Mouse (Mus musculus) lung, postnatal 0 days (tissue): ENCODE results near the gene Tbx5. TPM values are rescaled to one million over a fixed set of nuclear protein-coding genes. Genes with fewer than 3 reads are reported as not detected.

Experiments used
- ATAC-seq: fragments of 200-750 bp; cut with Nextera tagmentation; 2 replicates; pipeline ENCODE4 v1.8.0; 2017; ENCODE audit warnings: moderate library complexity
- DNase-seq: peaks from one replicate; pipeline ENCODE4 v3.0.0-alpha.2; 2016; ENCODE audit warnings: low spot score
- H3K27ac ChIP-seq: fragments of 300-500 bp; sonication (generic); 2 replicates; pipeline ENCODE4 v1.5.1; 2014; ENCODE audit warnings: antibody characterized with exemption, mild to moderate bottlenecking, low read length, mixed read lengths
- H3K27me3 ChIP-seq: fragments of 300-500 bp; sonication (generic); replicated peaks from 2 replicates; pipeline ENCODE4 v1.6.1; 2014; ENCODE audit warnings: low read length, mixed read lengths; ENCODE audit not compliant: insufficient read depth
- H3K36me3 ChIP-seq: fragments of 300-500 bp; sonication (generic); 2 replicates; pipeline ENCODE4 v1.6.1; 2014; ENCODE audit warnings: low read length, mixed read lengths; ENCODE audit not compliant: insufficient read depth
- H3K4me1 ChIP-seq: fragments of 300-500 bp; sonication (generic); 2 replicates; pipeline ENCODE4 v1.6.1; 2014; ENCODE audit warnings: antibody characterized with exemption, low read depth, low read length, mixed read lengths; ENCODE audit not compliant: insufficient read depth
- H3K4me2 ChIP-seq: fragments of 300-500 bp; sonication (generic); replicated peaks from 2 replicates; pipeline ENCODE4 v1.6.1; 2014; ENCODE audit warnings: low read depth, mild to moderate bottlenecking, low read length, moderate library complexity, mixed read lengths
- H3K4me3 ChIP-seq: fragments of 300-500 bp; sonication (generic); 2 replicates; pipeline ENCODE4 v1.5.1; 2014; ENCODE audit warnings: low read depth, low read length
- H3K9ac ChIP-seq: fragments of 300-500 bp; sonication (generic); replicated peaks from 2 replicates; pipeline ENCODE4 v1.6.1; 2014; ENCODE audit warnings: low read depth, mild to moderate bottlenecking
- H3K9me3 ChIP-seq: fragments of 300-500 bp; sonication (generic); 2 replicates; pipeline ENCODE4 v1.6.1; 2016; ENCODE audit warnings: low read length, mixed read lengths
- CTCF ChIP-seq: IDR thresholded peaks from 2 replicates; pipeline ENCODE4 v1.5.1; 2016; ENCODE audit warnings: antibody characterized with exemption, mild to moderate bottlenecking
- EP300 ChIP-seq: IDR thresholded peaks from 2 replicates; pipeline ENCODE4 v1.6.1; 2016; ENCODE audit warnings: antibody characterized with exemption, mild to moderate bottlenecking, control low read depth
- WGBS: fragments of 180-500 bp; shearing (Covaris S2); extraction: QIAGEN DNeasy Blood & Tissue Kit; methylation state at CpG from one replicate; pipeline ENCODE4 v1.1.7; 2014; 5-methylcytosine and 5-hydroxymethylcytosine counted together
- polyA plus RNA-seq: library from polyadenylated mRNA; unstranded; fragments of >200 nt; fragmentation: Nextera tagmentation; extraction: Ambion mirVana; gene quantifications from 2 replicates; pipeline ENCODE4 v1.2.1, GENCODE M21; 2015

Gene Tbx5
- polyA plus RNA-seq, 1 experiment from 2014 or later, result 25.3 TPM

DNA sequence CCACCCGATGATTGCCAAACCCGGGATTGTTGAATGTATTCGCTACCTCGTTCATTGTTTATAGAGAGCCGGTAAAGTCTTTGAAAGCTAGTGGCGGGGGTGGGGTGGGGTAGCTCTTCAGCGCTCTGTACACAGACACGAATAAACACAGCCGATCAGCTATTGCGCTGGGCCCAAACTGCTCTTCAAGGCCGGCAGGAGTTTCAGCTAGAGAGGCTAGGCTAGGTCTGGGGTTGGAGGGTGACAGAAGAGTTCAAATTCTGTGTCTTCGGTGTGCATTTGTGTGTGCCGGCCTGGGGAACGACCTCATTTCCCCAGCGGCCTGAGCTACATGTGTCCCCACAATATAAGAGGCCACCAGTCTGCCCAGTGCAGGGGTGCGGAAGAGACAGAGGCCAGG lies 6.7 kb downstream of the Tbx5 start:
- H3K4me3 ChIP-seq, result peak overlapping the region; percentile 58
- H3K27me3 ChIP-seq, result peaks cover 24% of the 10 kb centered on the region
- no peaks in the 10 kb centered on the region for H3K36me3 ChIP-seq
- no peaks in the 10 kb centered on the region for H3K9me3 ChIP-seq
- no peak for ATAC-seq
- no peak for DNase-seq
- H3K4me1 ChIP-seq, result no peaks in the 10 kb centered on the region
- H3K4me2 ChIP-seq, result peak overlapping the region; percentile 67
- WGBS, result 2% methylated on average over 16 of the region's 16 CpGs
- H3K27ac ChIP-seq, result peak overlapping the region; percentile 78
- no peak; the same call in 1 of the 2 replicates for TF ChIP-seq EP300
- no peak for TF ChIP-seq CTCF
- H3K9ac ChIP-seq, result peak overlapping the region; percentile 80

- WGBS, result under 1% methylated on average over 34 of the region's 34 CpGs
- DNase-seq (no peak), ATAC-seq (no peak)
- Histone ChIP-seq H3K4me2 (peak overlapping the region; percentile 67), H3K9me3 (no peaks in the 10 kb centered on the region), H3K9ac (peak overlapping the region; percentile 80), H3K36me3 (no peaks in the 10 kb centered on the region), H3K27me3 (peaks cover 24% of the 10 kb centered on the region), H3K4me1 (no peaks in the 10 kb centered on the region), H3K27ac (peak overlapping the region; percentile 78), H3K4me3 (peak overlapping the region; percentile 58)
- TF ChIP-seq EP300, result no peak
- no peak for TF ChIP-seq CTCF
Observed at GRCm38 (mm10) chr5:119839616-119840368, 7.3 kb downstream of the Tbx5 start.

- ATAC-seq (no peak), DNase-seq (no peak)
- Histone ChIP-seq H3K9ac (peak overlapping the region; percentile 80), H3K27ac (peak overlapping the region; percentile 78), H3K36me3 (no peaks in the 10 kb centered on the region), H3K4me3 (peak overlapping the region; percentile 58; the same call in 1 of the 2 replicates), H3K4me1 (0 out of 2 replicates have a peak, but pooled peaks cover 3% of the 10 kb centered on the region), H3K4me2 (peak overlapping the region; percentile 67), H3K27me3 (peaks cover 24% of the 10 kb centered on the region), H3K9me3 (no peaks in the 10 kb centered on the region)
- 2% methylated on average over 7 of the region's 7 CpGs for WGBS
- no peak for TF ChIP-seq EP300
- no peak for TF ChIP-seq CTCF
Observed at GRCm38 (mm10) chr5:119840404-119840803, 7.9 kb downstream of the Tbx5 start.

DNA sequence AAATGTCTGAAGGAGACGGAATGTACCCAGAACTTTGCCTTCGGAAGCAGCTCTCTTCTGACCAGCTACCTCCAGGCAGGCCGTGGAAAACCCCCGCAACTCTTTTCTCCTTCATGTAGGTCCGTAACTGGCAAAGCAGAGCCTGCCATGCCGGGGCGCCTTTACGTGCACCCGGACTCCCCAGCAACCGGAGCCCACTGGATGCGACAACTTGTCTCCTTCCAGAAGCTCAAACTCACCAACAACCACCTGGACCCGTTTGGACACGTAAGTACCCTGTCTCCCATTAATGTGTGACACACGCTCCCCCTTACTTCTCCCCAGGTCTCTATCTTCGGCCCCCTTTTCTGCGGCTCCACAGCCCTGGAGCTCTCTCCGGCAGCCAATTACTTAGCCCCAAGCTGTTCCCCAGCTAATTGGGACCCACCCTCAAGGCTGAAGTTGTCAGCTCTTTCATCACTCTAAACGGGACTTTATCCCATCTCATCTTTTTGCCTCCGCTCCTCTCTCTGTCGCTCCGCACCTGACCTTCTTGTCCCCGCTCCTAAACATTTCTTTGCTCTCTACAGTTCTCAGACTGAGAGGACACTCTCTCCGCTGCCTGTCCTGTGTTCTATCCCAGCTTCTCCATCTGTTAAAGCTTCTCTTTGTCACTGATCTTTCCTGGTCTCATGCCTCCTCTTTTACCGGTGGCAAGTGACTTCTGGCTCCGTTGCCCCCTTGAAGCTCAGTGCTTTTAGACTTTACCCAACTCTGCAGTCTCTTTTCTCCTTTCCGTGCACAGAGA lies 9.4 kb downstream of the Tbx5 start:
- no peak for TF ChIP-seq EP300
- TF ChIP-seq CTCF, result no peak
- H3K36me3 ChIP-seq, result no peaks in the 10 kb centered on the region
- 0 out of 2 replicates have a peak, but pooled peaks cover 3% of the 10 kb centered on the region for H3K4me1 ChIP-seq
- peak overlapping the region; percentile 71 for H3K27ac ChIP-seq
- H3K4me2 ChIP-seq, result peak overlapping the region; percentile 67
- no peak for DNase-seq
- peaks cover 22% of the 10 kb centered on the region for H3K27me3 ChIP-seq
- peak overlapping the region; percentile 12; the same call in 1 of the 2 replicates for H3K4me3 ChIP-seq
- H3K9me3 ChIP-seq, result no peaks in the 10 kb centered on the region
- no peak for ATAC-seq
- H3K9ac ChIP-seq, result peak overlapping the region; percentile 51
- 14% methylated on average over 26 of the region's 26 CpGs for WGBS

GRCm38 (mm10) chr5:119842701-119843393 lies 10.4 kb downstream of the Tbx5 start:
- H3K36me3 ChIP-seq, result no peaks in the 10 kb centered on the region
- peak overlapping the region; percentile 61 for H3K27ac ChIP-seq
- TF ChIP-seq EP300 (no peak), CTCF (no peak)
- 0 out of 2 replicates have a peak overlapping the region, but pooled peaks have one; percentile 51 for H3K9ac ChIP-seq
- ATAC-seq (no peak), DNase-seq (no peak)
- H3K4me3 ChIP-seq, result no peak overlapping the region; the same call in 1 of the 2 replicates
- H3K9me3 ChIP-seq, result no peaks in the 10 kb centered on the region
- H3K4me2 ChIP-seq, result peak overlapping the region; percentile 67
- H3K4me1 ChIP-seq, result 0 out of 2 replicates have a peak, but pooled peaks cover 3% of the 10 kb centered on the region
- WGBS, result 26% methylated on average over 4 of the region's 4 CpGs
- H3K27me3 ChIP-seq, result 0 out of 2 replicates have a peak, but pooled peaks cover 15% of the 10 kb centered on the region
